Mouse (Mus musculus) heart, adult 2 months (tissue): Measurements from ENCODE around the gene March11.

ENCODE experiments used
- CTCF ChIP-seq: fragments of 200-600 bp; IDR thresholded peaks from 2 replicates; pipeline ENCODE4 v1.8.1; 2022; ENCODE audit warnings: antibody characterized with exemption, mild to moderate bottlenecking, moderate library complexity
- EP300 ChIP-seq: fragments of 200-500 bp; IDR thresholded peaks from 2 replicates; pipeline ENCODE4 v1.6.1; 2011; ENCODE audit warnings: low read depth, low read length, control low read depth; ENCODE audit not compliant: insufficient read depth
- POLR2A ChIP-seq: fragments of 200-500 bp; IDR thresholded peaks from 2 replicates; pipeline ENCODE4 v1.6.1; 2011; ENCODE audit warnings: mild to moderate bottlenecking, low read depth, low read length, control low read depth; ENCODE audit not compliant: insufficient read depth

DNA sequence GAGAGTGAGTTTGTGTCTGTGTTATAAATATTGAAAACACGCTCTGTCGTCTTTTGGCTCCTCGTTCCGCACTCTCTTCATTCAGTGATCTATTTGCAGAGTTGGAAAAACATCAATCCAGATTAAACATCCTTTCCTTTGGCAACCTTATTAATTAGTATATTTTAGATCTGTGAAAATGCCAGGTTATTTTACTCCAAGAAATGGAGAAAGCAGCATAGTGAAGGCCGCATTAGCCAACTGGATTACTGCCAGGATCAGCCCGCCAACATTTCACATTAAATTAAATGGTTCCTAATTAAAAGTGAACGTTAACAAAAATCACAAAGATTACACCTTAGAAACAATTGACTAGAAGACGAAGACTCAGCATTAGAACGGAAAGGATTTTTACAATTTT is 81.2 kb downstream of the March11 start:
- TF ChIP-seq POLR2A: no peak
- TF ChIP-seq CTCF: no peak
- TF ChIP-seq EP300: no peak
